Mouse (Mus musculus): ENCODE measurements around the gene Rdh5.

GRCm38 (mm10) chr10:128964961-128965360, 42.3 kb upstream of the Rdh5 start:
- TF ChIP-seq EP300 (IDR thresholded peaks at IDR 0.05; ENCODE audit: low read depth) = no peak
- TF ChIP-seq CTCF (IDR thresholded peaks at IDR 0.05; ENCODE audit: low read depth) = no peak

All from heart, postnatal 0 days (tissue).